Mouse (Mus musculus) liver, embryonic 11.5 days (tissue): ENCODE results near the gene Gm42421. TPM values are rescaled to one million over a fixed set of nuclear protein-coding genes. Genes with fewer than 3 reads are reported as not detected.

Source experiments
- ATAC-seq: fragments of 200-750 bp; cut with Nextera tagmentation; replicated peaks from 2 replicates; pipeline ENCODE4 v1.8.0; 2017; ENCODE audit warnings: moderate number of reproducible peaks, mild to moderate bottlenecking, moderate TSS enrichment, moderate library complexity; ENCODE audit not compliant: low FRiP score
- DNase-seq: peaks from one replicate; pipeline ENCODE4 v3.0.0-alpha.2; 2017; ENCODE audit warnings: low spot score
- H3K27ac ChIP-seq: fragments of 300-500 bp; sonication (generic); 2 replicates; pipeline ENCODE4 v1.5.1; 2014; ENCODE audit warnings: mild to moderate bottlenecking, low read depth, low read length, control low read depth
- H3K27me3 ChIP-seq: fragments of 300-500 bp; sonication (generic); replicated peaks from 2 replicates; pipeline ENCODE4 v1.6.1; 2014; ENCODE audit warnings: low read length, mixed read lengths; ENCODE audit not compliant: control insufficient read depth, insufficient read depth
- H3K36me3 ChIP-seq: fragments of 300-500 bp; sonication (generic); 2 replicates; pipeline ENCODE4 v1.6.1; 2014; ENCODE audit warnings: mild to moderate bottlenecking, low read length, moderate library complexity, mixed read lengths; ENCODE audit not compliant: control insufficient read depth, insufficient read depth
- H3K4me1 ChIP-seq: fragments of 300-500 bp; sonication (generic); replicated peaks from 2 replicates; pipeline ENCODE4 v1.6.1; 2014; ENCODE audit warnings: low read length, mixed read lengths; ENCODE audit not compliant: control insufficient read depth, insufficient read depth
- H3K4me2 ChIP-seq: fragments of 300-500 bp; sonication (generic); 2 replicates; pipeline ENCODE4 v1.6.1; 2014; ENCODE audit warnings: mild to moderate bottlenecking, control low read depth, moderate library complexity
- H3K4me3 ChIP-seq: fragments of 300-500 bp; sonication (generic); 2 replicates; pipeline ENCODE4 v1.5.1; 2014; ENCODE audit warnings: low read depth, low read length, control low read depth
- H3K9ac ChIP-seq: fragments of 300-500 bp; sonication (generic); 2 replicates; pipeline ENCODE4 v1.6.1; 2014; ENCODE audit warnings: low read depth, low read length, control low read depth
- H3K9me3 ChIP-seq: fragments of 300-500 bp; sonication (generic); 2 replicates; pipeline ENCODE4 v1.6.1; 2016; ENCODE audit warnings: low read length, inconsistent platforms, mixed read lengths; ENCODE audit not compliant: control insufficient read depth
- WGBS: fragments of 180-500 bp; shearing (Covaris S2); extraction: QIAGEN DNeasy Blood & Tissue Kit; methylation state at CpG from one replicate; pipeline ENCODE4 v1.1.7; 2014; 5-methylcytosine and 5-hydroxymethylcytosine counted together
- polyA plus RNA-seq: library from polyadenylated mRNA; unstranded; fragments of >200 nt; fragmentation: Nextera tagmentation; extraction: Ambion mirVana; gene quantifications from 2 replicates; pipeline ENCODE4 v1.2.1, GENCODE M21; 2014

Gm42421 gene
- polyA plus RNA-seq, 1 experiment from 2014 or later, result 0.41 TPM

GRCm38 (mm10) chr5:143930656-143931055 is 2.7 kb downstream of the Gm42421 start:
- H3K9ac ChIP-seq, result no peak overlapping the region
- ATAC-seq (no peak), DNase-seq (no peak)
- no peaks in the 10 kb centered on the region for H3K4me1 ChIP-seq
- H3K4me2 ChIP-seq, result no peak overlapping the region
- H3K36me3 ChIP-seq, result peaks cover 19% of the 10 kb centered on the region
- no peaks in the 10 kb centered on the region for H3K27me3 ChIP-seq
- no peaks in the 10 kb centered on the region for H3K9me3 ChIP-seq
- 94% methylated on average over 12 of the region's 12 CpGs for WGBS
- H3K27ac ChIP-seq, result no peak overlapping the region
- H3K4me3 ChIP-seq, result no peak overlapping the region

GRCm38 (mm10) chr5:143931863-143932580 is 4.0 kb downstream of the Gm42421 start:
- ATAC-seq, result no peak
- Histone ChIP-seq H3K27me3 (no peaks in the 10 kb centered on the region), H3K4me2 (no peak overlapping the region), H3K27ac (no peak overlapping the region), H3K4me1 (no peaks in the 10 kb centered on the region; the same call in 1 of the 2 replicates), H3K4me3 (no peak overlapping the region), H3K9me3 (no peaks in the 10 kb centered on the region), H3K36me3 (peaks cover 15% of the 10 kb centered on the region), H3K9ac (no peak overlapping the region)
- DNase-seq, result no peak
- 88% methylated on average over 6 of the region's 6 CpGs for WGBS

- DNase-seq (no peak), ATAC-seq (no peak)
- Histone ChIP-seq H3K27ac (no peak within 1 kb of the TSS), H3K36me3 (peaks cover 15% of the 10 kb centered on the region), H3K9ac (no peak within 1 kb of the TSS), H3K27me3 (no peaks in the 10 kb centered on the region), H3K4me1 (no peaks in the 10 kb centered on the region; the same call in 1 of the 2 replicates), H3K4me3 (no peak within 1 kb of the TSS), H3K4me2 (no peak within 1 kb of the TSS), H3K9me3 (no peaks in the 10 kb centered on the region)
- WGBS, result 35% methylated on average over 8 of the region's 8 CpGs
These were observed 4.9 kb downstream of the Gm42421 start, which contains the start of gene Rsph10b for GRCm38 (mm10) chr5:143932831-143933230. Gene Rsph10b, plus strand, starts transcription at chr5:143933035.

- Histone ChIP-seq H3K27ac (no peak overlapping the region), H3K4me3 (no peak overlapping the region), H3K36me3 (peaks cover 12% of the 10 kb centered on the region), H3K4me2 (no peak overlapping the region), H3K9me3 (no peaks in the 10 kb centered on the region), H3K4me1 (no peaks in the 10 kb centered on the region; the same call in 1 of the 2 replicates), H3K27me3 (no peaks in the 10 kb centered on the region), H3K9ac (no peak overlapping the region)
- WGBS, result 86% methylated on average over 11 of the region's 11 CpGs
- no peak for DNase-seq
- ATAC-seq, result no peak
These were observed 5.4 kb downstream of the Gm42421 start for GRCm38 (mm10) chr5:143933414-143933813.

- ATAC-seq, result no peak
- no peak for DNase-seq
- Histone ChIP-seq H3K36me3 (peaks cover 10% of the 10 kb centered on the region; the same call in 1 of the 2 replicates), H3K27me3 (no peaks in the 10 kb centered on the region), H3K27ac (no peak overlapping the region), H3K9me3 (no peaks in the 10 kb centered on the region), H3K4me2 (no peak overlapping the region), H3K4me1 (no peaks in the 10 kb centered on the region; the same call in 1 of the 2 replicates), H3K9ac (no peak overlapping the region), H3K4me3 (no peak overlapping the region)
- WGBS, result 89% methylated on average over 1 of the region's 1 CpGs
These were observed 5.9 kb downstream of the Gm42421 start for GRCm38 (mm10) chr5:143933875-143934274.

GRCm38 (mm10) chr5:143936156-143936555 is 8.2 kb downstream of the Gm42421 start:
- ATAC-seq, result no peak
- H3K9me3 ChIP-seq, result 0 out of 2 replicates have a peak, but pooled peaks cover 2% of the 10 kb centered on the region
- no peak overlapping the region for H3K27ac ChIP-seq
- 84% methylated on average over 9 of the region's 9 CpGs for whole genome bisulfite sequencing
- DNase-seq, result no peak
- no peak overlapping the region for H3K4me3 ChIP-seq
- H3K4me2 ChIP-seq, result no peak overlapping the region
- no peaks in the 10 kb centered on the region; the same call in 1 of the 2 replicates for H3K4me1 ChIP-seq
- H3K27me3 ChIP-seq, result no peaks in the 10 kb centered on the region
- no peak overlapping the region for H3K9ac ChIP-seq
- peaks cover 2% of the 10 kb centered on the region; the same call in 1 of the 2 replicates for H3K36me3 ChIP-seq

GRCm38 (mm10) chr5:143941588-143941987 is 13.6 kb downstream of the Gm42421 start:
- no peak overlapping the region for H3K4me2 ChIP-seq
- no peak overlapping the region for H3K4me3 ChIP-seq
- DNase-seq (no peak), ATAC-seq (no peak)
- 0 out of 2 replicates have a peak, but pooled peaks cover 2% of the 10 kb centered on the region for H3K9me3 ChIP-seq
- no peaks in the 10 kb centered on the region; the same call in 1 of the 2 replicates for H3K4me1 ChIP-seq
- no peaks in the 10 kb centered on the region for H3K27me3 ChIP-seq
- H3K36me3 ChIP-seq, result no peaks in the 10 kb centered on the region
- no peak overlapping the region for H3K9ac ChIP-seq
- WGBS, result 22% methylated on average over 10 of the region's 10 CpGs
- no peak overlapping the region for H3K27ac ChIP-seq

GRCm38 (mm10) chr5:143943231-143944125 is 15.5 kb downstream of the Gm42421 start:
- Histone ChIP-seq H3K9ac (no peak overlapping the region), H3K9me3 (0 out of 2 replicates have a peak, but pooled peaks cover 2% of the 10 kb centered on the region), H3K27ac (no peak overlapping the region), H3K4me1 (no peaks in the 10 kb centered on the region), H3K4me2 (no peak overlapping the region), H3K4me3 (no peak overlapping the region), H3K27me3 (no peaks in the 10 kb centered on the region), H3K36me3 (no peaks in the 10 kb centered on the region)
- no peak for DNase-seq
- ATAC-seq, result no peak
- WGBS, result 85% methylated on average over 14 of the region's 14 CpGs
